Mouse (Mus musculus): ENCODE data around the gene Sqstm1.

GRCm38 (mm10) chr11:50225611-50226378 is 15.2 kb upstream of the Sqstm1 start:
- TF ChIP-seq POLR2A (IDR thresholded peaks at IDR 0.05; ENCODE audit: insufficient read depth, low read depth, low read length) = no peak
- no peak for TF ChIP-seq CTCF (IDR thresholded peaks at IDR 0.05)
